Mouse (Mus musculus) heart, embryonic 16.5 days (tissue): ENCODE results near the gene Ypel5. TPM values are rescaled to one million over a fixed set of nuclear protein-coding genes. Genes with fewer than 3 reads are reported as not detected.

ENCODE experiments used
- ATAC-seq: fragments of 200-750 bp; cut with Nextera tagmentation; replicated peaks from 2 replicates; pipeline ENCODE4 v1.8.0; 2017; ENCODE audit warnings: moderate number of reproducible peaks; ENCODE audit not compliant: insufficient read depth, low FRiP score; ENCODE audit errors: extremely low read depth
- H3K27ac ChIP-seq: fragments of 300-500 bp; sonication (generic); 2 replicates; pipeline ENCODE4 v1.5.1; 2014; ENCODE audit warnings: mild to moderate bottlenecking, low read length, control low read depth, moderate library complexity
- H3K27me3 ChIP-seq: fragments of 300-500 bp; sonication (generic); 2 replicates; pipeline ENCODE4 v1.6.1; 2014; ENCODE audit warnings: low read length, mixed read lengths; ENCODE audit not compliant: control insufficient read depth, insufficient read depth
- H3K36me3 ChIP-seq: fragments of 300-500 bp; sonication (generic); 2 replicates; pipeline ENCODE4 v1.6.1; 2014; ENCODE audit not compliant: control insufficient read depth, insufficient read depth
- H3K4me1 ChIP-seq: fragments of 300-500 bp; sonication (generic); 2 replicates; pipeline ENCODE4 v1.6.1; 2014; ENCODE audit warnings: low read length, mixed read lengths; ENCODE audit not compliant: control insufficient read depth, insufficient read depth
- H3K4me2 ChIP-seq: fragments of 300-500 bp; sonication (generic); 2 replicates; pipeline ENCODE4 v1.6.1; 2014; ENCODE audit warnings: low read depth, mild to moderate bottlenecking, control low read depth, low read length
- H3K4me3 ChIP-seq: fragments of 300-500 bp; sonication (generic); 2 replicates; pipeline ENCODE4 v1.5.1; 2014; ENCODE audit warnings: mild to moderate bottlenecking, control low read depth, low read length
- H3K9ac ChIP-seq: fragments of 300-500 bp; sonication (generic); 2 replicates; pipeline ENCODE4 v1.6.1; 2014; ENCODE audit warnings: low read length, control low read depth
- H3K9me3 ChIP-seq: fragments of 300-500 bp; sonication (generic); replicated peaks from 2 replicates; pipeline ENCODE4 v1.6.1; 2016; ENCODE audit warnings: low read length; ENCODE audit not compliant: control insufficient read depth
- WGBS: fragments of 180-500 bp; shearing (Covaris S2); extraction: QIAGEN DNeasy Blood & Tissue Kit; methylation state at CpG from one replicate; pipeline ENCODE4 v1.1.7; 2014; 5-methylcytosine and 5-hydroxymethylcytosine counted together
- polyA plus RNA-seq: library from polyadenylated mRNA; unstranded; fragments of >200 nt; fragmentation: Nextera tagmentation; extraction: Ambion mirVana; gene quantifications from 2 replicates; pipeline ENCODE4 v1.2.1, GENCODE M21; 2015

The Ypel5 gene
- polyA plus RNA-seq, 1 experiment from 2014 or later, result 69.8 TPM

GRCm38 (mm10) chr17:72863226-72863625, 27.0 kb downstream of the Ypel5 start:
- H3K27me3 ChIP-seq, result no peaks in the 10 kb centered on the region
- no peak overlapping the region for H3K4me2 ChIP-seq
- no peak for ATAC-seq
- no peak overlapping the region for H3K27ac ChIP-seq
- H3K9ac ChIP-seq, result no peak overlapping the region
- H3K36me3 ChIP-seq, result no peaks in the 10 kb centered on the region
- no peak overlapping the region for H3K4me3 ChIP-seq
- H3K9me3 ChIP-seq, result no peaks in the 10 kb centered on the region
- peaks cover 2% of the 10 kb centered on the region; the same call in 1 of the 2 replicates for H3K4me1 ChIP-seq
- WGBS, result 72% methylated on average over 10 of the region's 10 CpGs

- Histone ChIP-seq H3K27me3 (no peaks in the 10 kb centered on the region), H3K4me3 (no peak overlapping the region), H3K27ac (no peak overlapping the region), H3K36me3 (no peaks in the 10 kb centered on the region), H3K4me2 (no peak overlapping the region), H3K4me1 (no peaks in the 10 kb centered on the region), H3K9ac (no peak overlapping the region), H3K9me3 (no peaks in the 10 kb centered on the region)
- 80% methylated on average over 3 of the region's 3 CpGs for WGBS
- no peak for ATAC-seq
Measured at GRCm38 (mm10) chr17:72866624-72867245, 30.5 kb downstream of the Ypel5 start.

- H3K4me3 ChIP-seq, result no peak overlapping the region
Measured at GRCm38 (mm10) chr17:72868181-72868580, 31.9 kb downstream of the Ypel5 start.

GRCm38 (mm10) chr17:72878979-72879378, 42.7 kb downstream of the Ypel5 start:
- H3K9me3 ChIP-seq, result 0 out of 2 replicates have a peak, but pooled peaks cover 3% of the 10 kb centered on the region
- no peaks in the 10 kb centered on the region for H3K27me3 ChIP-seq
- H3K27ac ChIP-seq, result no peak overlapping the region
- no peak overlapping the region for H3K4me2 ChIP-seq
- H3K9ac ChIP-seq, result no peak overlapping the region
- no peaks in the 10 kb centered on the region; the same call in 1 of the 2 replicates for H3K4me1 ChIP-seq
- 74% methylated on average over 9 of the region's 9 CpGs for WGBS
- ATAC-seq, result no peak
- H3K36me3 ChIP-seq, result no peaks in the 10 kb centered on the region
- H3K4me3 ChIP-seq, result no peak overlapping the region

More at GRCm38 (mm10) chr17:72868181-72868580, 31.9 kb downstream of the Ypel5 start:
- H3K4me2 ChIP-seq, result no peak overlapping the region
- 82% methylated on average over 2 of the region's 2 CpGs for WGBS
- no peak overlapping the region for H3K27ac ChIP-seq
- no peaks in the 10 kb centered on the region for H3K27me3 ChIP-seq
- no peaks in the 10 kb centered on the region for H3K36me3 ChIP-seq
- no peak overlapping the region for H3K9ac ChIP-seq
- no peak for ATAC-seq
- no peaks in the 10 kb centered on the region for H3K4me1 ChIP-seq
- no peaks in the 10 kb centered on the region for H3K9me3 ChIP-seq

- H3K9me3 ChIP-seq, result no peaks in the 10 kb centered on the region
- no peak overlapping the region for H3K4me2 ChIP-seq
- ATAC-seq, result no peak
- H3K4me3 ChIP-seq, result no peak overlapping the region
- H3K36me3 ChIP-seq, result no peaks in the 10 kb centered on the region
- H3K27me3 ChIP-seq, result no peaks in the 10 kb centered on the region
- WGBS, result 65% methylated on average over 3 of the region's 3 CpGs
- no peak overlapping the region for H3K27ac ChIP-seq
- H3K9ac ChIP-seq, result no peak overlapping the region
- H3K4me1 ChIP-seq, result no peaks in the 10 kb centered on the region; the same call in 1 of the 2 replicates
Measured at GRCm38 (mm10) chr17:72880156-72880555, 43.9 kb downstream of the Ypel5 start.

- ATAC-seq, result no peak
- H3K27me3 ChIP-seq, result no peaks in the 10 kb centered on the region
- WGBS, result 25% methylated on average over 3 of the region's 3 CpGs
- H3K36me3 ChIP-seq, result no peaks in the 10 kb centered on the region
- no peaks in the 10 kb centered on the region; the same call in 1 of the 2 replicates for H3K4me1 ChIP-seq
- H3K27ac ChIP-seq, result no peak overlapping the region
- no peak overlapping the region for H3K4me3 ChIP-seq
- no peaks in the 10 kb centered on the region for H3K9me3 ChIP-seq
- no peak overlapping the region for H3K4me2 ChIP-seq
- H3K9ac ChIP-seq, result no peak overlapping the region
Measured at GRCm38 (mm10) chr17:72881051-72881450, 44.8 kb downstream of the Ypel5 start.

- Histone ChIP-seq H3K9ac (no peak overlapping the region), H3K27ac (no peak overlapping the region), H3K27me3 (no peaks in the 10 kb centered on the region), H3K4me3 (no peak overlapping the region), H3K4me2 (no peak overlapping the region), H3K4me1 (no peaks in the 10 kb centered on the region; the same call in 1 of the 2 replicates), H3K36me3 (no peaks in the 10 kb centered on the region), H3K9me3 (no peaks in the 10 kb centered on the region)
- no peak for ATAC-seq
- WGBS, result 79% methylated on average over 1 of the region's 1 CpGs
Measured at GRCm38 (mm10) chr17:72881804-72882203, 45.6 kb downstream of the Ypel5 start.

- H3K27ac ChIP-seq, result peak overlapping the region; percentile 55; the same call in 1 of the 2 replicates
- WGBS, result 29% methylated on average over 20 of the region's 20 CpGs
- H3K4me1 ChIP-seq, result peaks cover 9% of the 10 kb centered on the region
- no peaks in the 10 kb centered on the region for H3K9me3 ChIP-seq
- H3K4me2 ChIP-seq, result peak overlapping the region; percentile 20; the same call in 1 of the 2 replicates
- no peaks in the 10 kb centered on the region for H3K27me3 ChIP-seq
- no peak overlapping the region for H3K9ac ChIP-seq
- H3K4me3 ChIP-seq, result no peak overlapping the region
- ATAC-seq, result peak; percentile 41; the same call in 1 of the 2 replicates
- no peaks in the 10 kb centered on the region for H3K36me3 ChIP-seq
Measured at GRCm38 (mm10) chr17:72889556-72890397, 53.5 kb downstream of the Ypel5 start.

- 59% methylated on average over 8 of the region's 8 CpGs for WGBS
- peaks cover 9% of the 10 kb centered on the region for H3K4me1 ChIP-seq
- no peak overlapping the region for H3K9ac ChIP-seq
- no peak for ATAC-seq
- H3K4me2 ChIP-seq, result peak overlapping the region; percentile 19; the same call in 1 of the 2 replicates
- H3K27me3 ChIP-seq, result no peaks in the 10 kb centered on the region
- H3K9me3 ChIP-seq, result no peaks in the 10 kb centered on the region
- no peak overlapping the region for H3K4me3 ChIP-seq
- no peaks in the 10 kb centered on the region for H3K36me3 ChIP-seq
- no peak overlapping the region for H3K27ac ChIP-seq
Measured at GRCm38 (mm10) chr17:72890398-72890898, 54.2 kb downstream of the Ypel5 start.
